Mouse (Mus musculus) liver, adult 2 months (tissue): ENCODE results near the gene Ccdc113. TPM values are rescaled to one million over a fixed set of nuclear protein-coding genes. Genes with fewer than 3 reads are reported as not detected.

ENCODE experiments used
- DNase-seq: peaks from one replicate; pipeline ENCODE4 v3.0.0-alpha.2; 2011; ENCODE audit warnings: low read depth, low spot score; ENCODE audit errors: extremely low read depth
- H3K27ac ChIP-seq: fragments of 200-500 bp; replicated peaks from 2 replicates; pipeline ENCODE4 v1.5.1; 2012; ENCODE audit warnings: low read depth, mild to moderate bottlenecking, control low read depth, inconsistent platforms, low read length; ENCODE audit not compliant: insufficient read depth
- H3K27me3 ChIP-seq: fragments of 200-500 bp; 2 replicates; pipeline ENCODE4 v1.6.1; 2012; ENCODE audit warnings: mild to moderate bottlenecking, moderate library complexity, low read length, inconsistent platforms; ENCODE audit not compliant: control insufficient read depth, insufficient read depth
- H3K36me3 ChIP-seq: fragments of 200-500 bp; 2 replicates; pipeline ENCODE4 v1.6.1; 2012; ENCODE audit warnings: low read length, inconsistent platforms; ENCODE audit not compliant: control insufficient read depth, insufficient read depth
- H3K4me1 ChIP-seq: fragments of 200-500 bp; 2 replicates; pipeline ENCODE4 v1.6.1; 2011; ENCODE audit warnings: low read length; ENCODE audit not compliant: control insufficient read depth, insufficient read depth
- H3K4me3 ChIP-seq: fragments of 200-500 bp; 2 replicates; pipeline ENCODE4 v1.5.1; 2011; ENCODE audit warnings: low read depth, mild to moderate bottlenecking, control low read depth, low read length, moderate library complexity; ENCODE audit not compliant: insufficient read depth
- H3K79me2 ChIP-seq: fragments of 200-500 bp; 2 replicates; pipeline ENCODE4 v1.6.1; 2012; ENCODE audit warnings: inconsistent platforms, mild to moderate bottlenecking, low read length, moderate library complexity; ENCODE audit not compliant: control insufficient read depth, insufficient read depth
- H3K9ac ChIP-seq: fragments of 200-500 bp; 2 replicates; pipeline ENCODE4 v1.6.1; 2012; ENCODE audit warnings: low read depth, mild to moderate bottlenecking, control low read depth, inconsistent platforms, low read length
- CTCF ChIP-seq: fragments of 200-500 bp; IDR thresholded peaks from 2 replicates; pipeline ENCODE4 v1.5.1; 2011; ENCODE audit warnings: low read depth, low read length, control low read depth
- POLR2A ChIP-seq: fragments of 200-500 bp; IDR thresholded peaks from 2 replicates; pipeline ENCODE4 v1.6.1; 2011; ENCODE audit warnings: low read length, control low read depth; ENCODE audit not compliant: insufficient read depth; ENCODE audit errors: extremely low read depth
- WGBS: fragments of 180-500 bp; shearing (Covaris S2); methylation state at CpG from one replicate; pipeline ENCODE4 v1.1.7; 2018; 5-methylcytosine and 5-hydroxymethylcytosine counted together
- polyA plus RNA-seq: library from polyadenylated mRNA; depleted of rRNA; stranded (reverse); fragments of >200 nt; gene quantifications from 2 replicates; pipeline ENCODE4 v1.2.3, GENCODE M21; 2012
- total RNA-seq: library from RNA; depleted of rRNA; stranded (reverse); fragments of >200 nt; gene quantifications from 2 replicates; pipeline ENCODE4 v1.2.3, GENCODE M21; 2014

The Ccdc113 gene
- total and polyA plus RNA-seq, 2 experiments = not detected

GRCm38 (mm10) chr8:95555963-95556362, 22.1 kb downstream of the Ccdc113 start:
- Histone ChIP-seq H3K4me1 (no peaks in the 10 kb centered on the region), H3K79me2 (no peaks in the 10 kb centered on the region), H3K36me3 (no peaks in the 10 kb centered on the region), H3K27me3 (no peaks in the 10 kb centered on the region), H3K27ac (no peak overlapping the region), H3K9ac (no peak overlapping the region), H3K4me3 (no peak overlapping the region)
- WGBS = 91% methylated on average over 2 of the region's 2 CpGs
- no peak for TF ChIP-seq POLR2A
- TF ChIP-seq CTCF = no peak
- DNase-seq = no peak

- no peak for DNase-seq
- TF ChIP-seq POLR2A = no peak
- no peak for TF ChIP-seq CTCF
- H3K36me3 ChIP-seq = no peaks in the 10 kb centered on the region
- no peak overlapping the region for H3K9ac ChIP-seq
- no peak overlapping the region for H3K27ac ChIP-seq
- 80% methylated on average over 4 of the region's 4 CpGs for WGBS
- H3K4me1 ChIP-seq = no peaks in the 10 kb centered on the region
- H3K79me2 ChIP-seq = no peaks in the 10 kb centered on the region
- H3K4me3 ChIP-seq = no peak overlapping the region
- no peaks in the 10 kb centered on the region for H3K27me3 ChIP-seq
Observed at GRCm38 (mm10) chr8:95566217-95566616, 32.3 kb downstream of the Ccdc113 start.

- H3K27me3 ChIP-seq = no peaks in the 10 kb centered on the region
- no peak for TF ChIP-seq CTCF
- 87% methylated on average over 6 of the region's 6 CpGs for WGBS
- no peak for DNase-seq
- no peaks in the 10 kb centered on the region for H3K79me2 ChIP-seq
- H3K36me3 ChIP-seq = no peaks in the 10 kb centered on the region
- no peaks in the 10 kb centered on the region for H3K4me1 ChIP-seq
- no peak overlapping the region for H3K27ac ChIP-seq
- H3K4me3 ChIP-seq = no peak overlapping the region
- H3K9ac ChIP-seq = no peak overlapping the region
Observed at GRCm38 (mm10) chr8:95566809-95567208, 32.9 kb downstream of the Ccdc113 start.

- H3K27me3 ChIP-seq = no peaks in the 10 kb centered on the region
- no peaks in the 10 kb centered on the region for H3K4me1 ChIP-seq
- H3K27ac ChIP-seq = no peak overlapping the region
- no peak for TF ChIP-seq CTCF
- H3K36me3 ChIP-seq = no peaks in the 10 kb centered on the region
- no peaks in the 10 kb centered on the region for H3K79me2 ChIP-seq
- no peak for DNase-seq
- WGBS = 80% methylated on average over 5 of the region's 5 CpGs
- H3K9ac ChIP-seq = no peak overlapping the region
- no peak overlapping the region for H3K4me3 ChIP-seq
Observed at GRCm38 (mm10) chr8:95573146-95573545, 39.3 kb downstream of the Ccdc113 start.

- H3K9ac ChIP-seq = no peak within 1 kb of the TSS
- H3K79me2 ChIP-seq = no peaks in the 10 kb centered on the region
- H3K4me1 ChIP-seq = no peaks in the 10 kb centered on the region
- 80% methylated on average over 10 of the region's 10 CpGs for WGBS
- no peak within 1 kb of the TSS for H3K27ac ChIP-seq
- no peaks in the 10 kb centered on the region for H3K36me3 ChIP-seq
- no peak within 1 kb of the TSS for H3K4me3 ChIP-seq
- H3K27me3 ChIP-seq = no peaks in the 10 kb centered on the region
- no peak for DNase-seq
- TF ChIP-seq POLR2A (no peak), CTCF (no peak)
Observed at GRCm38 (mm10) chr8:95576240-95576639, 42.4 kb downstream of the Ccdc113 start, which contains the start of gene Prss54. Prss54 (minus strand) TSS chr8:95576340.

GRCm38 (mm10) chr8:95587339-95587738, 53.5 kb downstream of the Ccdc113 start:
- TF ChIP-seq CTCF (no peak), POLR2A (no peak)
- H3K4me3 ChIP-seq = no peak overlapping the region

More at GRCm38 (mm10) chr8:95587339-95587738, 53.5 kb downstream of the Ccdc113 start:
- Histone ChIP-seq H3K4me1 (no peaks in the 10 kb centered on the region), H3K27me3 (no peaks in the 10 kb centered on the region), H3K9ac (no peak overlapping the region), H3K36me3 (no peaks in the 10 kb centered on the region), H3K79me2 (no peaks in the 10 kb centered on the region), H3K27ac (no peak overlapping the region)
- DNase-seq = no peak
- WGBS = 81% methylated on average over 1 of the region's 1 CpGs
